Mouse (Mus musculus) heart, embryonic 11.5 days (tissue): Measurements from ENCODE around the gene Fbxo11. TPM values are rescaled to one million over a fixed set of nuclear protein-coding genes. Genes with fewer than 3 reads are reported as not detected.

ENCODE experiments used
- ATAC-seq: fragments of 200-750 bp; cut with Nextera tagmentation; replicated peaks from 2 replicates; pipeline ENCODE4 v1.8.0; 2017; ENCODE audit warnings: moderate library complexity; ENCODE audit not compliant: insufficient number of reproducible peaks, low FRiP score, low TSS enrichment
- H3K27ac ChIP-seq: fragments of 300-500 bp; sonication (generic); 2 replicates; pipeline ENCODE4 v1.5.1; 2014; ENCODE audit warnings: mild to moderate bottlenecking, low read depth, low read length
- H3K27me3 ChIP-seq: fragments of 300-500 bp; sonication (generic); 2 replicates; pipeline ENCODE4 v1.6.1; 2014; ENCODE audit warnings: mild to moderate bottlenecking, low read length, mixed read lengths; ENCODE audit not compliant: control insufficient read depth, insufficient read depth
- H3K36me3 ChIP-seq: fragments of 300-500 bp; sonication (generic); 2 replicates; pipeline ENCODE4 v1.6.1; 2014; ENCODE audit warnings: mild to moderate bottlenecking, low read length, moderate library complexity, mixed read lengths; ENCODE audit not compliant: control insufficient read depth, insufficient read depth
- H3K4me1 ChIP-seq: fragments of 300-500 bp; sonication (generic); 2 replicates; pipeline ENCODE4 v1.6.1; 2014; ENCODE audit warnings: low read length; ENCODE audit not compliant: control insufficient read depth, insufficient read depth
- H3K4me2 ChIP-seq: fragments of 300-500 bp; sonication (generic); 2 replicates; pipeline ENCODE4 v1.6.1; 2014; ENCODE audit warnings: mild to moderate bottlenecking, moderate library complexity
- H3K4me3 ChIP-seq: fragments of 300-500 bp; sonication (generic); 2 replicates; pipeline ENCODE4 v1.5.1; 2014; ENCODE audit warnings: low read depth, low read length
- H3K9ac ChIP-seq: fragments of 300-500 bp; sonication (generic); 2 replicates; pipeline ENCODE4 v1.6.1; 2014; ENCODE audit warnings: mild to moderate bottlenecking, low read depth, low read length, moderate library complexity
- H3K9me3 ChIP-seq: fragments of 300-500 bp; sonication (generic); replicated peaks from 2 replicates; pipeline ENCODE4 v1.6.1; 2016; ENCODE audit warnings: low read length; ENCODE audit not compliant: control insufficient read depth
- WGBS: fragments of 180-500 bp; shearing (Covaris S2); extraction: QIAGEN DNeasy Blood & Tissue Kit; methylation state at CpG from one replicate; pipeline ENCODE4 v1.1.7; 2014; ENCODE audit not compliant: insufficient replicate concordance; 5-methylcytosine and 5-hydroxymethylcytosine counted together
- polyA plus RNA-seq: library from polyadenylated mRNA; unstranded; fragments of >200 nt; fragmentation: Nextera tagmentation; extraction: Ambion mirVana; gene quantifications from 2 replicates; pipeline ENCODE4 v1.2.1, GENCODE M21; 2014

The Fbxo11 gene
- polyA plus RNA-seq, 1 experiment from 2014 or later, result 17.7 TPM

- H3K9ac ChIP-seq, result no peak overlapping the region
- no peaks in the 10 kb centered on the region for H3K9me3 ChIP-seq
- no peak overlapping the region for H3K27ac ChIP-seq
- WGBS, result 88% methylated on average over 1 of the region's 1 CpGs
- no peak overlapping the region for H3K4me3 ChIP-seq
- no peak for ATAC-seq
- no peaks in the 10 kb centered on the region for H3K27me3 ChIP-seq
- H3K4me1 ChIP-seq, result no peaks in the 10 kb centered on the region
- no peak overlapping the region for H3K4me2 ChIP-seq
- H3K36me3 ChIP-seq, result peaks cover 11% of the 10 kb centered on the region
Measured at GRCm38 (mm10) chr17:88004892-88005291, 60.2 kb downstream of the Fbxo11 start.

DNA sequence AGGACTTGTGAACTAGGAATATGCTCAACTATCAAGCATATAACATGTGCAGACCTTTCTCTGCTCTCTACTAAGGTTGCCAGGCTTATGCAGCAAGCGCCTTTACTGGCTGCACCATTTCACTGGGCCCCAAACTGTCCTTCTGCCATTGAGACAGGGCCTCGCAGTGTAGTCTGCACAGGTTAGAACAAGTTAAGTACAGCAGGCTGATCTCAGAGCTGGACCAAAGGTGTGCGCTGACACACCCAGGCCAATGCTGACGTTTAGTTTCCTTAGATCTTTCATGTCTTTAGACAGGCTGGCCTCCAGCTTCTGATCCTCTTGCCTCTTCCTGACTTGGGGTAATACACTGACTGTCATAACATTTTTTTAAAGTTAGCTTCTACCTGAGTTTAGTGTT, 67.3 kb downstream of the Fbxo11 start:
- Histone ChIP-seq H3K9me3 (no peaks in the 10 kb centered on the region), H3K9ac (no peak overlapping the region), H3K4me3 (no peak overlapping the region), H3K4me1 (no peaks in the 10 kb centered on the region), H3K27me3 (no peaks in the 10 kb centered on the region), H3K27ac (no peak overlapping the region), H3K36me3 (peaks cover 28% of the 10 kb centered on the region), H3K4me2 (no peak overlapping the region)
- 88% methylated on average over 4 of the region's 4 CpGs for WGBS
- no peak for ATAC-seq

DNA sequence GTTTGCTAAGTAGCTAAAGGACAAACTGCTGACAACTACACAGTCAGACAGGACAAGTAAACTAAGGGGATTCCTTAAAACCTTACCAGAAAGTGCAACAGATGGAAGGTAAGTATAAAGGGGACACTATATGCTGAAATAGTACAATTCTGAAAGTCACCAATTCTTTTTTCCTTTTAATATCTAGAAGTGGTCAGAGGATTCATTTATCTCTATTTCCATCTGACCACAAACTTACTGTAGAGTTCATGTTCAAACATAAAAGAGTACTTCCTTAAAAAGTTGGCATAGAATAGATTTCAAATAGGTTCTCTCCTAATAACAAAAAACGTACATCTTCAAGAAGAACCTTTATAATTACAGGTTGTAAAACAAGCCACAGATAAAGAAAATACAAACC, 71.8 kb downstream of the Fbxo11 start:
- Histone ChIP-seq H3K27me3 (no peaks in the 10 kb centered on the region), H3K9ac (no peak overlapping the region), H3K9me3 (no peaks in the 10 kb centered on the region), H3K4me2 (no peak overlapping the region), H3K27ac (no peak overlapping the region), H3K4me3 (no peak overlapping the region), H3K36me3 (peaks cover 31% of the 10 kb centered on the region), H3K4me1 (no peaks in the 10 kb centered on the region)
- ATAC-seq, result no peak
- WGBS, result 88% methylated on average over 1 of the region's 1 CpGs

- ATAC-seq, result no peak
- peaks cover 27% of the 10 kb centered on the region for H3K36me3 ChIP-seq
Measured at GRCm38 (mm10) chr17:87992154-87992553, 72.9 kb downstream of the Fbxo11 start.

GRCm38 (mm10) chr17:87987507-87987906, 77.6 kb downstream of the Fbxo11 start:
- H3K9ac ChIP-seq, result no peak overlapping the region
- H3K27me3 ChIP-seq, result no peaks in the 10 kb centered on the region
- no peak overlapping the region for H3K4me2 ChIP-seq
- peaks cover 11% of the 10 kb centered on the region for H3K36me3 ChIP-seq
- WGBS, result 73% methylated on average over 6 of the region's 6 CpGs
- no peaks in the 10 kb centered on the region for H3K9me3 ChIP-seq
- no peaks in the 10 kb centered on the region for H3K4me1 ChIP-seq
- ATAC-seq, result no peak
- H3K27ac ChIP-seq, result no peak overlapping the region
- H3K4me3 ChIP-seq, result no peak overlapping the region

More at GRCm38 (mm10) chr17:87992154-87992553, 72.9 kb downstream of the Fbxo11 start:
- Histone ChIP-seq H3K27me3 (no peaks in the 10 kb centered on the region), H3K4me3 (no peak overlapping the region), H3K4me1 (no peaks in the 10 kb centered on the region), H3K9me3 (no peaks in the 10 kb centered on the region), H3K9ac (no peak overlapping the region), H3K27ac (no peak overlapping the region), H3K4me2 (no peak overlapping the region)
- 91% methylated on average over 3 of the region's 3 CpGs for WGBS

DNA sequence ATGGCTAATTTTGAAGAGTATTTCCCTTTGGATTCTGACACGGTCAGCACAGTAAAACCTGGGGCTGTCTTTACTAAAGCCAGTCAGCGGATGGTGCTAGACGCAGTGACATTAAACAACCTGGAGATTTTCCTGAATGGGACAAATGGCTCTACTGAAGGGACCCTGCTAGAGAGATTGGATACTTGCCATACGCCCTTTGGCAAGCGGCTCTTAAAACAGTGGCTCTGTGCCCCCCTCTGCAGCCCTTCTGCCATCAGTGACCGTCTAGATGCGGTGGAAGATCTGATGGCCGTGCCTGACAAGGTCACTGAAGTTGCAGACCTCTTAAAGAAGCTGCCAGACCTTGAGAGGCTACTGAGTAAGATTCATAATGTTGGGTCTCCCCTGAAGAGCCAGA, 79.2 kb downstream of the Fbxo11 start:
- Histone ChIP-seq H3K27ac (no peak overlapping the region), H3K36me3 (peaks cover 17% of the 10 kb centered on the region), H3K9me3 (no peaks in the 10 kb centered on the region), H3K4me3 (no peak overlapping the region), H3K9ac (no peak overlapping the region), H3K4me1 (no peaks in the 10 kb centered on the region), H3K4me2 (no peak overlapping the region), H3K27me3 (no peaks in the 10 kb centered on the region)
- no peak for ATAC-seq
- 87% methylated on average over 8 of the region's 8 CpGs for WGBS

DNA sequence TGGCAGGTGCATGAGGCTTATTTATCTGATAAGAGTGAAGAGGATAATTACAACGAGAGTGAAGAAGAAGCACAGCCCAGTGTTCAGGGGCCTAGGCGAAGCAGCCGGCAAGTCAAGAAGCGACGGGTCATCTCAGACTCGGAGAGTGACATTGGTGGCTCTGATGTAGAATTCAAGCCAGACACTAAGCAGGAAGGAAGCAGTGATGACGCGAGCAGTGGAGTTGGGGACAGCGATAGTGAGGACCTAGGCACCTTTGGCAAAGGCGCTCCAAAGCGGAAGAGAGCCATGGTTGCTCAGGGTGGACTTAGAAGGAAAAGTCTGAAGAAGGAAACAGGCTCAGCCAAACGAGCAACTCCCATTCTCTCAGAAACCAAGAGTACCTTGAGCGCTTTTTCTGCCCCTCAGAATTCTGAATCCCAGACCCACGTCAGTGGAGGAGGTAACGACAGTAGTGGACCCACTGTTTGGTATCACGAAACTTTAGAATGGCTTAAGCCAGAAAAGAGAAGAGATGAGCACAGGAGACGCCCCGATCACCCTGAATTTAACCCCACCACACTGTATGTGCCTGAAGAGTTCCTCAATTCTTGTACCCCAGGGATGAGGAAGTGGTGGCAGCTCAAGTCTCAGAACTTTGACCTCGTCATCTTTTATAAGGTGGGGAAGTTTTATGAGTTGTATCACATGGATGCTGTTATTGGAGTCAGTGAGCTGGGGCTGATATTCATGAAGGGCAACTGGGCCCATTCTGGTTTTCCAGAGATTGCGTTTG, 80.5 kb downstream of the Fbxo11 start:
- Histone ChIP-seq H3K4me3 (no peak overlapping the region), H3K27ac (no peak overlapping the region), H3K4me1 (no peaks in the 10 kb centered on the region), H3K9ac (no peak overlapping the region), H3K27me3 (no peaks in the 10 kb centered on the region), H3K4me2 (no peak overlapping the region), H3K9me3 (no peaks in the 10 kb centered on the region), H3K36me3 (peaks cover 13% of the 10 kb centered on the region)
- ATAC-seq, result no peak
- WGBS, result 87% methylated on average over 20 of the region's 20 CpGs

DNA sequence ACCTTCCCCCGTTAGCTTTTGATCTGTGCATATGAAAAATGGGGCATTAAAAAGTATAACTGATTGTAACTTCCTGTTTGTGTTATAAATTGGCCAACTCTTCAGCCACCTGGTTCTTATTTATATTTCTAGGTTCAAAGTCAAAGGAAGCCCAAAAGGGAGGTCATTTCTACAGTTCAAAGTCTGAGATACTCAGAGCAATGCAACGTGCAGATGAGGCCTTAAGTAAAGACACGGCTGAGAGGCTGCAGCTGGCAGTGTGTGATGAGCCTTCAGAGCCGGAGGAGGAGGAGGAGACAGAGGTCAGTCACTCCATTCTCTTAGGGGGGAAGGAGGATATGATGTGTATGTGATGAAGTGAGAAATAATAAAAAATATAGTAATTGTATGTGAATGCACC, 81.8 kb downstream of the Fbxo11 start:
- peaks cover 6% of the 10 kb centered on the region; the same call in 1 of the 2 replicates for H3K36me3 ChIP-seq
- no peak for ATAC-seq
- WGBS, result 80% methylated on average over 4 of the region's 4 CpGs
- H3K27ac ChIP-seq, result no peak overlapping the region
- H3K4me2 ChIP-seq, result no peak overlapping the region
- no peaks in the 10 kb centered on the region for H3K27me3 ChIP-seq
- no peaks in the 10 kb centered on the region for H3K9me3 ChIP-seq
- H3K4me3 ChIP-seq, result no peak overlapping the region
- H3K4me1 ChIP-seq, result no peaks in the 10 kb centered on the region
- no peak overlapping the region for H3K9ac ChIP-seq

GRCm38 (mm10) chr17:87982112-87982511, 83.0 kb downstream of the Fbxo11 start:
- H3K4me3 ChIP-seq, result no peak overlapping the region
- H3K27me3 ChIP-seq, result no peaks in the 10 kb centered on the region
- H3K4me2 ChIP-seq, result no peak overlapping the region
- H3K4me1 ChIP-seq, result no peaks in the 10 kb centered on the region
- no peak overlapping the region for H3K9ac ChIP-seq
- no peaks in the 10 kb centered on the region for H3K9me3 ChIP-seq
- no peak for ATAC-seq
- peaks cover 9% of the 10 kb centered on the region; the same call in 1 of the 2 replicates for H3K36me3 ChIP-seq
- WGBS, result 77% methylated on average over 3 of the region's 3 CpGs
- H3K27ac ChIP-seq, result no peak overlapping the region
